Mouse (Mus musculus) heart, postnatal 0 days (tissue): ENCODE data around the gene Men1. TPM values are rescaled to one million over a fixed set of nuclear protein-coding genes. Genes with fewer than 3 reads are reported as not detected.

ENCODE experiments used
- ATAC-seq: fragments of 200-750 bp; cut with Nextera tagmentation; 2 replicates; pipeline ENCODE4 v1.8.0; 2017; ENCODE audit warnings: low read depth, moderate number of reproducible peaks, moderate library complexity; ENCODE audit not compliant: insufficient read depth
- DNase-seq: peaks from one replicate; pipeline ENCODE4 v3.0.0-alpha.2; 2016; ENCODE audit warnings: low spot score
- H3K27ac ChIP-seq: fragments of 300-500 bp; sonication (generic); 2 replicates; pipeline ENCODE4 v1.5.1; 2014; ENCODE audit warnings: low read depth, mild to moderate bottlenecking
- H3K27me3 ChIP-seq: fragments of 300-500 bp; sonication (generic); 2 replicates; pipeline ENCODE4 v1.6.1; 2014; ENCODE audit warnings: low read length, mixed read lengths; ENCODE audit not compliant: control insufficient read depth, insufficient read depth
- H3K36me3 ChIP-seq: fragments of 300-500 bp; sonication (generic); replicated peaks from 2 replicates; pipeline ENCODE4 v1.6.1; 2014; ENCODE audit warnings: low read length, mixed read lengths; ENCODE audit not compliant: control insufficient read depth, insufficient read depth
- H3K4me1 ChIP-seq: fragments of 300-500 bp; sonication (generic); 2 replicates; pipeline ENCODE4 v1.6.1; 2014; ENCODE audit warnings: antibody characterized with exemption; ENCODE audit not compliant: control insufficient read depth, insufficient read depth
- H3K4me2 ChIP-seq: fragments of 300-500 bp; sonication (generic); 2 replicates; pipeline ENCODE4 v1.6.1; 2014; ENCODE audit warnings: low read depth, mild to moderate bottlenecking, low read length, moderate library complexity
- H3K4me3 ChIP-seq: fragments of 300-500 bp; sonication (generic); 2 replicates; pipeline ENCODE4 v1.5.1; 2014; ENCODE audit warnings: low read depth, low read length
- H3K9ac ChIP-seq: fragments of 300-500 bp; sonication (generic); replicated peaks from 2 replicates; pipeline ENCODE4 v1.6.1; 2014; ENCODE audit warnings: low read depth, low read length, mixed read lengths
- H3K9me3 ChIP-seq: fragments of 300-500 bp; sonication (generic); replicated peaks from 2 replicates; pipeline ENCODE4 v1.6.1; 2016; ENCODE audit warnings: low read length; ENCODE audit not compliant: control insufficient read depth
- CTCF ChIP-seq: IDR thresholded peaks from 2 replicates; pipeline ENCODE4 v1.5.1; 2016; ENCODE audit warnings: antibody characterized with exemption, control low read depth, low read depth
- EP300 ChIP-seq: IDR thresholded peaks from 2 replicates; pipeline ENCODE4 v1.6.1; 2016; ENCODE audit warnings: antibody characterized with exemption, low read depth
- WGBS: fragments of 180-500 bp; shearing (Covaris S2); extraction: QIAGEN DNeasy Blood & Tissue Kit; methylation state at CpG from one replicate; pipeline ENCODE4 v1.1.7; 2014; 5-methylcytosine and 5-hydroxymethylcytosine counted together
- polyA plus RNA-seq: library from polyadenylated mRNA; unstranded; fragments of >200 nt; fragmentation: Nextera tagmentation; extraction: Ambion mirVana; gene quantifications from 2 replicates; pipeline ENCODE4 v1.2.1, GENCODE M21; 2015
- total RNA-seq: library from RNA; depleted of rRNA; stranded (reverse); fragments of >200 nt; gene quantifications from 2 replicates; pipeline ENCODE4 v1.2.3, GENCODE M21; 2014; ENCODE audit warnings: low replicate concordance

Men1 gene
- total and polyA plus RNA-seq, 2 experiments from 2014 or later: 20.3 to 46.5 TPM

GRCm38 (mm10) chr19:6343996-6344395 lies 9.2 kb downstream of the Men1 start:
- Histone ChIP-seq H3K9me3 (no peaks in the 10 kb centered on the region), H3K4me2 (no peak overlapping the region), H3K27me3 (no peaks in the 10 kb centered on the region), H3K27ac (no peak overlapping the region), H3K9ac (no peak overlapping the region), H3K4me3 (no peak overlapping the region), H3K36me3 (peaks cover 43% of the 10 kb centered on the region), H3K4me1 (0 out of 2 replicates have a peak, but pooled peaks cover 4% of the 10 kb centered on the region)
- TF ChIP-seq EP300: no peak
- no peak for TF ChIP-seq CTCF
- ATAC-seq: no peak
- WGBS: 82% methylated on average over 5 of the region's 5 CpGs
- DNase-seq: no peak

DNA sequence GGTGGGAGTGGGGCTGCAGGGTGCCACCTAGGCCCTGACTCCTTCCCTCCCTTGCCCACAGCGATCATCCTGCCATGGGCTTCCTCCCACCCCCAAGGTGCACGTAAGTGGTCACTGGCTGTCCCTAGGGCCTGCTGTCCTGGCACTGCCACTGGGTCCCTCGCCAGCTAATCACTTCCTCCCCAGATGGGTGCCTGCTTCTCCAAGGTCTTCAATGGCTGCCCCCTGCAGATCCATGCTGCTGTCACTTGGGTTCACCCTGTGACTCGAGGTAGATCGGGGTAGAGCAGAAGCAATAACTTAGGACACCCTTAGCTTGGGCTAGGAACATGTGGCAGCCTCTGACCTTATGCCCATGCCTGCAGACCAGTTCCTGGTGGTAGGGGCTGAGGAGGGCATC lies 11.2 kb downstream of the Men1 start:
- H3K9me3 ChIP-seq: no peaks in the 10 kb centered on the region
- no peak for ATAC-seq
- H3K27me3 ChIP-seq: no peaks in the 10 kb centered on the region
- H3K9ac ChIP-seq: no peak overlapping the region
- no peak for DNase-seq
- H3K27ac ChIP-seq: no peak overlapping the region
- H3K36me3 ChIP-seq: peaks cover 34% of the 10 kb centered on the region
- 89% methylated on average over 5 of the region's 5 CpGs for WGBS
- TF ChIP-seq EP300: no peak
- no peak for TF ChIP-seq CTCF
- no peak overlapping the region for H3K4me2 ChIP-seq
- H3K4me3 ChIP-seq: no peak overlapping the region
- no peaks in the 10 kb centered on the region for H3K4me1 ChIP-seq

GRCm38 (mm10) chr19:6346661-6347060 lies 11.9 kb downstream of the Men1 start:
- WGBS: 78% methylated on average over 10 of the region's 10 CpGs

GRCm38 (mm10) chr19:6347615-6348014 lies 12.8 kb downstream of the Men1 start:
- H3K36me3 ChIP-seq: peaks cover 34% of the 10 kb centered on the region
- TF ChIP-seq CTCF (no peak), EP300 (no peak)
- no peaks in the 10 kb centered on the region for H3K27me3 ChIP-seq
- H3K4me3 ChIP-seq: no peak overlapping the region
- no peak overlapping the region for H3K27ac ChIP-seq
- ATAC-seq (no peak), DNase-seq (no peak)
- H3K4me2 ChIP-seq: no peak overlapping the region
- WGBS: 88% methylated on average over 4 of the region's 4 CpGs
- no peaks in the 10 kb centered on the region for H3K9me3 ChIP-seq
- no peaks in the 10 kb centered on the region for H3K4me1 ChIP-seq
- no peak overlapping the region for H3K9ac ChIP-seq

More at GRCm38 (mm10) chr19:6346661-6347060, 11.9 kb downstream of the Men1 start:
- Histone ChIP-seq H3K9ac (no peak overlapping the region), H3K27ac (no peak overlapping the region), H3K4me2 (no peak overlapping the region), H3K9me3 (no peaks in the 10 kb centered on the region), H3K4me3 (no peak overlapping the region), H3K4me1 (no peaks in the 10 kb centered on the region), H3K27me3 (no peaks in the 10 kb centered on the region), H3K36me3 (peaks cover 34% of the 10 kb centered on the region)
- TF ChIP-seq EP300 (no peak), CTCF (no peak)
- ATAC-seq (no peak), DNase-seq (no peak)

DNA sequence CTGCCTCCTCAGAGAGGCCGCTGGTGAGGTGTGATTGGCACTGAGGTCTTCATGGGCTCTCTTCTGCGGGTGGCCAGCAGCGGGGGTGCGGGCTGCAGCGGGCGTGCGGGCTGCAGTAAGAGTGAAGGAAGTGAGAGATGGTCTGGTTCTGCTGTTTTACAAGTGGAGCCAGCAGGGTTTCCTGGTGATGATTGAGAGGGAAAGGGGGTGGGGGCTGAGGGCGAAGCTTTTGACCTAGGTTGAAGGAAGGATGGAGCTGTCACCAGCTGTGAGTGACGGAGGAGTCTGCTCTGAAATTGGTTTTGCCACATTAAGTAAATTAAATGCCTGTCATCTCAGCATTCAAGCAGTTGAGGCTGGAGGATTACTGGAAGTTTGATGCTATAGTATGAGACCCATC lies 13.9 kb downstream of the Men1 start:
- peak overlapping the region; percentile 32; the same call in 1 of the 2 replicates for H3K27ac ChIP-seq
- DNase-seq (no peak), ATAC-seq (no peak)
- TF ChIP-seq EP300 (no peak), CTCF (no peak)
- H3K27me3 ChIP-seq: no peaks in the 10 kb centered on the region
- H3K4me1 ChIP-seq: no peaks in the 10 kb centered on the region
- H3K4me3 ChIP-seq: no peak overlapping the region
- 37% methylated on average over 9 of the region's 9 CpGs for WGBS
- no peaks in the 10 kb centered on the region for H3K9me3 ChIP-seq
- no peak overlapping the region for H3K4me2 ChIP-seq
- H3K36me3 ChIP-seq: peaks cover 36% of the 10 kb centered on the region
- no peak overlapping the region for H3K9ac ChIP-seq
